Mouse (Mus musculus) limb, embryonic 11.5 days (tissue): ENCODE results near the gene Mybph. TPM values are rescaled to one million over a fixed set of nuclear protein-coding genes. Genes with fewer than 3 reads are reported as not detected.

ENCODE experiments used
- ATAC-seq: fragments of 200-750 bp; cut with Nextera tagmentation; 2 replicates; pipeline ENCODE4 v1.8.0; 2017; ENCODE audit warnings: low read depth; ENCODE audit not compliant: insufficient number of reproducible peaks, low FRiP score, low TSS enrichment
- DNase-seq: peaks from one replicate; pipeline ENCODE4 v3.0.0-alpha.2; 2015; ENCODE audit warnings: low spot score
- H3K27ac ChIP-seq: fragments of 300-500 bp; sonication (generic); replicated peaks from 2 replicates; pipeline ENCODE4 v1.5.1; 2014; ENCODE audit warnings: low read depth, mild to moderate bottlenecking, low read length
- H3K27me3 ChIP-seq: fragments of 300-500 bp; sonication (generic); 2 replicates; pipeline ENCODE4 v1.6.1; 2014; ENCODE audit warnings: mild to moderate bottlenecking, low read length, mixed read lengths; ENCODE audit not compliant: control insufficient read depth, insufficient read depth
- H3K36me3 ChIP-seq: fragments of 300-500 bp; sonication (generic); 2 replicates; pipeline ENCODE4 v1.6.1; 2014; ENCODE audit warnings: mild to moderate bottlenecking, low read length, moderate library complexity, mixed read lengths; ENCODE audit not compliant: control insufficient read depth, insufficient read depth
- H3K4me1 ChIP-seq: fragments of 300-500 bp; sonication (generic); 2 replicates; pipeline ENCODE4 v1.6.1; 2014; ENCODE audit warnings: low read length, mixed read lengths; ENCODE audit not compliant: control insufficient read depth, insufficient read depth
- H3K4me2 ChIP-seq: fragments of 300-500 bp; sonication (generic); 2 replicates; pipeline ENCODE4 v1.6.1; 2014; ENCODE audit warnings: low read depth, mild to moderate bottlenecking, moderate library complexity; ENCODE audit not compliant: severe bottlenecking
- H3K4me3 ChIP-seq: fragments of 300-500 bp; sonication (generic); 2 replicates; pipeline ENCODE4 v1.5.1; 2014; ENCODE audit warnings: low read depth, low read length
- H3K9ac ChIP-seq: fragments of 300-500 bp; sonication (generic); 2 replicates; pipeline ENCODE4 v1.6.1; 2014; ENCODE audit warnings: mild to moderate bottlenecking, low read length
- H3K9me3 ChIP-seq: fragments of 300-500 bp; sonication (generic); 2 replicates; pipeline ENCODE4 v1.6.1; 2016; ENCODE audit warnings: low read length; ENCODE audit not compliant: control insufficient read depth
- WGBS: fragments of 180-500 bp; shearing (Covaris S2); extraction: QIAGEN DNeasy Blood & Tissue Kit; methylation state at CpG from one replicate; pipeline ENCODE4 v1.1.7; 2014; 5-methylcytosine and 5-hydroxymethylcytosine counted together
- polyA plus RNA-seq: library from polyadenylated mRNA; unstranded; fragments of >200 nt; fragmentation: Nextera tagmentation; extraction: Ambion mirVana; gene quantifications from 2 replicates; pipeline ENCODE4 v1.2.1, GENCODE M21; 2014

Mybph gene
- polyA plus RNA-seq, 1 experiment from 2014 or later: 4.8 TPM

DNA sequence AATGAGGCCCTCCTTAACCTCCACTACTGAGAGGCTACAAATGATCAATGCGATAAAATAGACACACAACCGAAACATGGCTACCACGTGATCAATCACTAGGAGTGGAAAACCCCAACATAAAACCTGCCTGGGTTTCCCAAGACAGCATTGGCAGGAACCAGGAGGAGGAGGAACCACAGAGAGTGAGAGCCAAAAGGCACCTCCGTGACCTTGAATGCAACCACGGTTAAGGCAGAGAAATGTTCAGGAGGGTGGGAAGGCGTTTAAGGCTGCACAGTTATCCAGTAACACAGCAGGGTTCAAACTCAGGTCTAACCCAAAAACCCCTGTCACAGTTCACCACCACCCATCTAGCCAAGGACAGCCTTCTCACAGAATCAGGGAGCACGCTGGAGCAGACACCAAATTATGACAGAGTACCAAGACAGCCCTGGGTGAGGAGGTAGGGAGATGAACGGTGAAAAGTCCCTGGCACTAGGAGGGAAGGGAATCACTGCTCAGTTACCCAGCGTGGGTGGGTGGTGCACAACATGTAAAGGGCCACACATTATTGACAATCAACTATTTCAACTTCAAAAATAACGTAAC lies 37.5 kb downstream of the Mybph start:
- Histone ChIP-seq H3K36me3 (no peaks in the 10 kb centered on the region), H3K27ac (no peak overlapping the region), H3K4me3 (no peak overlapping the region), H3K9ac (no peak overlapping the region), H3K9me3 (no peaks in the 10 kb centered on the region), H3K4me1 (peaks cover 8% of the 10 kb centered on the region; the same call in 1 of the 2 replicates), H3K27me3 (peaks cover 33% of the 10 kb centered on the region), H3K4me2 (no peak overlapping the region)
- WGBS: 85% methylated on average over 10 of the region's 10 CpGs
- no peak for DNase-seq
- no peak for ATAC-seq

GRCm38 (mm10) chr1:134231270-134231669 lies 38.0 kb downstream of the Mybph start:
- DNase-seq (no peak), ATAC-seq (no peak)
- Histone ChIP-seq H3K27me3 (peaks cover 38% of the 10 kb centered on the region), H3K27ac (no peak overlapping the region), H3K4me2 (no peak overlapping the region), H3K4me3 (no peak overlapping the region), H3K9me3 (no peaks in the 10 kb centered on the region), H3K9ac (no peak overlapping the region), H3K4me1 (peaks cover 8% of the 10 kb centered on the region; the same call in 1 of the 2 replicates), H3K36me3 (no peaks in the 10 kb centered on the region)
- WGBS: 81% methylated on average over 3 of the region's 3 CpGs

- no peak overlapping the region for H3K4me2 ChIP-seq
- no peak overlapping the region for H3K9ac ChIP-seq
- peaks cover 42% of the 10 kb centered on the region for H3K27me3 ChIP-seq
- DNase-seq (no peak), ATAC-seq (no peak)
- H3K4me1 ChIP-seq: peaks cover 8% of the 10 kb centered on the region; the same call in 1 of the 2 replicates
- WGBS: 71% methylated on average over 3 of the region's 3 CpGs
- no peaks in the 10 kb centered on the region for H3K9me3 ChIP-seq
- no peak overlapping the region for H3K4me3 ChIP-seq
- H3K27ac ChIP-seq: no peak overlapping the region
- no peaks in the 10 kb centered on the region for H3K36me3 ChIP-seq
These were observed 38.4 kb downstream of the Mybph start for GRCm38 (mm10) chr1:134231681-134232080.

- ATAC-seq (no peak), DNase-seq (no peak)
- no peak overlapping the region for H3K4me2 ChIP-seq
- H3K4me3 ChIP-seq: no peak overlapping the region
- no peak overlapping the region for H3K27ac ChIP-seq
- H3K9ac ChIP-seq: no peak overlapping the region
- H3K9me3 ChIP-seq: no peaks in the 10 kb centered on the region
- peaks cover 47% of the 10 kb centered on the region for H3K27me3 ChIP-seq
- no peaks in the 10 kb centered on the region for H3K36me3 ChIP-seq
- 73% methylated on average over 8 of the region's 8 CpGs for WGBS
- peaks cover 8% of the 10 kb centered on the region; the same call in 1 of the 2 replicates for H3K4me1 ChIP-seq
These were observed 39.1 kb downstream of the Mybph start for GRCm38 (mm10) chr1:134232326-134232725.

DNA sequence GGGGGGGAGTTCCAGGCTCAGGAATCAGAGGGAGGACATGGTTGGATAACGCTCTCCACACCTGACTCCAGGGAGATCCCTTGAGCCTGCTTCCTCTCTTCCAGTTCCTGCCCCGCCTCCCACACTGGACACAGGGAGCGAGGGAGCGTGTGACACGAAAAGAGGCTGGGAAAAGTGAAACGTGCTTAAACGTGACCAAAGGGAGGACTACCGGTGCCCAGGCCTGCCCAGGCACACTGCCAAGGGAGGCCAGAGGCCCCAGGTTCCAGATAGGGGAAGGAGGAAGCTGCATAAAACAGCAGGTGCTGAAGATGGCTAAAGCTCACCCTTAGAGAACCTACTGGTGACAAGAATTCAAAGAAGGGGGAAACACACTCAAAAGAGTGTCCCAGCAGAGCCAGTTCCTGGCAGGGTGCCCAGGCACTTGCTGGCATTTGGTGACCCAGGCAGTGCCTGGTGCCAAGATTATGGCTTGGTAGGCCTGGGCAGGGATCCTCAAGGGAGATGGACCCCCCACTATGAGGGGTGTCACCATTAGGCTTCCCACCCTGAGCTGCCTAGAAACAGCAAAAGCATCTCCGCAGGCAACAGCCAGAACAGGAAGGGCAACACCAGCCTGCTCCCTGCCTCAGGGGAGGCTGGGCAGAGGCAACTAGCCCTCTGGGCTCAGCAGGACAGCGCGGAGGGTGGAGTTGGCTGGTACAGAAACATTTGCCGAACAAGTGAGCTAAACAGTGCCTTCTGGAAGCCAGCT lies 39.7 kb downstream of the Mybph start:
- Histone ChIP-seq H3K4me2 (no peak overlapping the region), H3K27ac (no peak overlapping the region), H3K9ac (no peak overlapping the region), H3K9me3 (no peaks in the 10 kb centered on the region), H3K4me3 (no peak overlapping the region), H3K36me3 (no peaks in the 10 kb centered on the region), H3K4me1 (peaks cover 8% of the 10 kb centered on the region; the same call in 1 of the 2 replicates), H3K27me3 (peaks cover 47% of the 10 kb centered on the region)
- ATAC-seq (no peak), DNase-seq (no peak)
- 59% methylated on average over 12 of the region's 12 CpGs for WGBS

DNA sequence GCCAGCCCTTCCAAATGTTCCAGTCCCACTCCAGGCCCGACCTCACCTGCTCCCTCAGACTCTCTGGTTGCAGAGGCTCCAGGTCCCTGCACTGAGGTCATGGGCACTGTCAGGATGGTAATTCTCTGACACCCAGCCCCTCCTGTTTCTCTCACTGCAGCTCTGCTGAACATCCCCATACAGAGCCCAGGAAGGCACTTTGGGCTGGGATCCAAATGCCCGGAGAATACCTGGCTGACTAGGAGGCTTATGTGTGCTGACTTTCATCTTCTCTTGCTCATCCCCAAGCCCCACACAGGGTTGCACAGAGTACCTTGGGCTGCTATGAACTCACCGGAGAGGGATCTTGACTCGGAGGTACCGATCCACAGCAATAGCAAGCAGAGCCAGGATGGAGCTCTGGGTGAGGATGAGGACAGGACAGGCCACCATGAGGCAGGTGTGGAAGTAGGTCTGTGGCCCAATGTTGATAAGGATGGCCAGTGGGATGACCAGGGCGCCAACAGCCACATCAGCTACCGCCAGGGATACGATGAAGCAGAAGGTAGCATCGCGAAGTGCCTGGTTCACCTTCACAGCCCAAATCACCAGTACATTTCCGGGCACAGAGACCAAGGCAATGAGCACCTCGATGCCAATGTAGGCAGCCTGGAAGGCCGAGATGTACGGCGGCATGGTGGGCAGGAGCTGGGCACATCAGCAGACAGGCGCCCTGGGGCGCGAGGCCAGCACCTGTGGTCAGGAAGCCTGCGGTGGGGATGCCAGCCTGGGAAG lies 40.6 kb downstream of the Mybph start:
- H3K9ac ChIP-seq: no peak overlapping the region
- peaks cover 8% of the 10 kb centered on the region; the same call in 1 of the 2 replicates for H3K4me1 ChIP-seq

DNA sequence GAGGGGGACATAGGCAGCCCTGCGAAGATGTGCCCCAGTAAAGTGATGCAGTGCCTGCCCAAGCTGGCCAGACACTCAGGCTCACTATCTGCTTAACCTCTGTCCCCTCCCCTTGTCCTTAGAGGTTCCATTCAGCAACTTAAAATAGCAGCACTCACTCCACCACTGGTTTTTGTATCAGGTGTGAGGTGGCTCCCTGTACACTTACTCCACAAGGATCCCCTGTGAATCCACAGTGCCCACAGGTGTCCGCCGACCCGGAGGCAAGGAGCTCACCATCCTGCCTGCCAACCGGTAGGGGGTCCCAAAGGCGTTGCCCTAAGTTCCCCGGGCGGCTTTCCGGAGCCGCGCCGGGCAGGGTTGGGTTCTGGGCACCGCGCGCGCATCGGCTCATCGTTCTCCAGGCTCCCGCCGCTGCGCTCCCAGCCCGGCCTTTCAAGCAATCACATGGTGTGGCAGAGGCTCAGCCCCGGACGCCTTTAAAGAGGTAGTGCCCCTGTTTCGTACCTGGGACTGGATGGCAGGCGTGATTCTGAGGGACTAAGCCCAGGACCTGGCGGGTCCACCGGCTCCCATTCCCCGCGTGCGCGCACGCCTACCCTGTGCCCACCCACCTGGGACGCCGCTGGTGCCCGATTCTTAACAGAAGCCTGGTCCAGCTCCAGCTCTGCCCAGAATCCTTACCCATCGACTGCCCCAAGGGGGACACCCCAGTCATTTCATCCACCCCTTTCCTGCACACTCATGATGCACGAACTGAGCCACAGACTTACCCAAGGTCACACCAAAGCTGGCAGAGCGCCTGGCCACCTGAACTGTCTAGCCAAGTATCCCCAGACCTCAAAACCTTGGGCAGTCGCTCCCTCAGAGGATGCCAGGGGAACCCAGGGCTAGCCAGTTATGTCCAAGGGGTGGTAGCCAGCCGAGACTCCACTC lies 41.5 kb downstream of the Mybph start:
- peak; percentile 47 for DNase-seq
- Histone ChIP-seq H3K4me2 (peak overlapping the region; percentile 79), H3K27me3 (peaks cover 47% of the 10 kb centered on the region), H3K4me1 (peaks cover 8% of the 10 kb centered on the region; the same call in 1 of the 2 replicates), H3K36me3 (no peaks in the 10 kb centered on the region), H3K27ac (no peak overlapping the region), H3K9ac (peak overlapping the region; percentile 44; the same call in 1 of the 2 replicates), H3K9me3 (no peaks in the 10 kb centered on the region), H3K4me3 (peak overlapping the region; percentile 36)
- ATAC-seq: peak; percentile 18; the same call in 1 of the 2 replicates
- WGBS: 2% methylated on average over 41 of the region's 41 CpGs

More for the DNA sequence above, 40.6 kb downstream of the Mybph start:
- no peak overlapping the region for H3K27ac ChIP-seq
- no peaks in the 10 kb centered on the region for H3K9me3 ChIP-seq
- WGBS: 45% methylated on average over 19 of the region's 19 CpGs
- no peaks in the 10 kb centered on the region for H3K36me3 ChIP-seq
- peaks cover 47% of the 10 kb centered on the region for H3K27me3 ChIP-seq
- H3K4me2 ChIP-seq: no peak overlapping the region; the same call in 1 of the 2 replicates
- no peak for ATAC-seq
- no peak for DNase-seq
- H3K4me3 ChIP-seq: no peak overlapping the region
